20 mouse cellular contexts compared by ENCODE assay signal in the genomic region with DNA sequence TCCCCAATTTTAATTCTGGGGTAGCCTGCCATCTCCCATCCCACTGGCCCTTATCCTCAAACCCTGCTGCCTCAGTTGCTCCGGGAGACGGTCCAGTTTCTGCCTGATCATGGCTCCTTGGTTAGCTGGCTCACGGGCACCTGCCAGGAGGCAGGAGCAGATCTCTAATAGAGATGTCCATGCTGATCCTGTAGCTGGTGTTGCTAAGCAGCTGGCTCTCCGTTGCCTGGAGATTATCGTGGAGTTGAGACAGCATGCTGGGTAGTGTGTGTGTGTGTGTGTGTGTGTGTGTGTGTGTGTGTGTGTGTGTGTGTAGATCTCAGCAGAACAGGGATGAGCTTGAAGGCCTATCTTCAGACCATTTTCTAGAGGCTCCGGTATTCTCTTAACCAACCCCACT.
DNase-seq lines count a peak whose midpoint lies in the region; ATAC-seq lines count a peak whose summit lies in the region.
"Had no signal": no experiment of that assay in that cellular context is flagged by ENCODE, and none has a peak within 500 bp of the region (broad histone marks: within the 10 kb centered on the region; RNA-seq: fewer than 3 reads in every experiment).

No protein-coding gene starts in this region.

- peaks cover 6% of the 10 kb centered on the region for H3K4me1 ChIP-seq in forebrain, embryonic 15.5 days
- peaks cover 5% of the 10 kb centered on the region; the same call in 1 of the 2 replicates for H3K4me1 ChIP-seq in forebrain, embryonic 12.5 days
- peaks cover 3% of the 10 kb centered on the region; the same call in 1 of the 2 replicates for H3K4me1 ChIP-seq in midbrain, embryonic 11.5 days (ENCODE audit: control insufficient read depth, insufficient read depth, low read length)
- peaks cover 17% of the 10 kb centered on the region for H3K4me1 ChIP-seq in heart, embryonic 12.5 days (replicated peaks)
- H3K4me1 ChIP-seq: forebrain, embryonic 10.5 days; neural tube, embryonic 13.5 days had no signal

- no peaks in the 10 kb centered on the region for H3K9me3 ChIP-seq in forebrain, embryonic 15.5 days
- H3K9me3 ChIP-seq in forebrain, embryonic 12.5 days, result no peaks in the 10 kb centered on the region
- H3K9me3 ChIP-seq in midbrain, embryonic 11.5 days (ENCODE audit: control insufficient read depth, low read length), result no peaks in the 10 kb centered on the region
- peaks cover 9% of the 10 kb centered on the region; the same call in 1 of the 2 replicates for H3K9me3 ChIP-seq in heart, embryonic 12.5 days (replicated peaks)
- H3K9me3 ChIP-seq: embryonic facial prominence, embryonic 15.5 days; neural tube, embryonic 13.5 days had no signal

- H3K9ac ChIP-seq in forebrain, embryonic 15.5 days (replicated peaks), result no peak overlapping the region
- no peak overlapping the region for H3K9ac ChIP-seq in forebrain, embryonic 12.5 days
- no peak overlapping the region for H3K9ac ChIP-seq in midbrain, embryonic 11.5 days (ENCODE audit: low read length)
- H3K9ac ChIP-seq in heart, embryonic 12.5 days, result no peak overlapping the region
- H3K9ac ChIP-seq: embryonic facial prominence, embryonic 15.5 days; lung, embryonic 14.5 days; neural tube, embryonic 13.5 days had no signal

- no peak overlapping the region for H3K4me3 ChIP-seq in forebrain, embryonic 15.5 days
- H3K4me3 ChIP-seq in forebrain, embryonic 12.5 days (replicated peaks), result no peak overlapping the region
- no peak overlapping the region for H3K4me3 ChIP-seq in midbrain, embryonic 11.5 days (ENCODE audit: low read depth, low read length)
- H3K4me3 ChIP-seq in heart, embryonic 12.5 days, result no peak overlapping the region
- H3K4me3 ChIP-seq: embryonic facial prominence, embryonic 15.5 days; forebrain, embryonic 10.5 days; neural tube, embryonic 13.5 days had no signal

- H3K27ac ChIP-seq in forebrain, embryonic 15.5 days (replicated peaks), result peak overlapping the region; percentile 39; the same call in 1 of the 2 replicates
- H3K27ac ChIP-seq in forebrain, embryonic 12.5 days, result no peak overlapping the region
- no peak overlapping the region for H3K27ac ChIP-seq in midbrain, embryonic 11.5 days (ENCODE audit: low read depth, low read length)
- H3K27ac ChIP-seq in heart, embryonic 12.5 days (ENCODE audit: poor library complexity, severe bottlenecking), result no peak overlapping the region
- H3K27ac ChIP-seq: embryonic facial prominence, embryonic 15.5 days; forebrain, embryonic 10.5 days; neural tube, embryonic 13.5 days had no signal

- intact Hi-C loops in gastrocnemius, postnatal 36 days (cut with DNase I), result no loop called here

- H3K27me3 ChIP-seq in forebrain, embryonic 15.5 days, result no peaks in the 10 kb centered on the region
- H3K27me3 ChIP-seq in forebrain, embryonic 12.5 days, result no peaks in the 10 kb centered on the region
- no peaks in the 10 kb centered on the region for H3K27me3 ChIP-seq in midbrain, embryonic 11.5 days (ENCODE audit: control insufficient read depth, insufficient read depth, low read length)
- H3K27me3 ChIP-seq in heart, embryonic 12.5 days (replicated peaks), result no peaks in the 10 kb centered on the region
- H3K27me3 ChIP-seq: CH12.LX; embryonic facial prominence, embryonic 15.5 days; neural tube, embryonic 13.5 days had no signal

- peak; percentile 61 for DNase-seq in layer of hippocampus, adult 9-11 months
- no peak for DNase-seq in layer of hippocampus, adult 18-20 months (ENCODE audit: low spot score in 2 of 2)
- DNase-seq in midbrain, embryonic 11.5 days (ENCODE audit: low spot score, missing footprints), result no peak
- DNase-seq in retina, adult 2 months (ENCODE audit: low read depth, low spot score), result peak; percentile 39
- no peak for DNase-seq in gastrocnemius, postnatal 36 days
- DNase-seq: adrenal gland, postnatal 25 days; cerebellum, adult 9-11 months; kidney, adult 11 months; kidney, postnatal 10 days; lung, embryonic 14.5 days; right cerebral cortex, adult 18-20 months; spleen, adult 18-20 months; thymus, adult 18-20 months had no signal

- WGBS in forebrain, embryonic 15.5 days, result 84% methylated on average over 6 of the region's 6 CpGs
- WGBS in forebrain, embryonic 12.5 days, result 93% methylated on average over 6 of the region's 6 CpGs
- 62% methylated on average over 6 of the region's 6 CpGs for WGBS in midbrain, embryonic 11.5 days
- WGBS in heart, embryonic 12.5 days, result 88% methylated on average over 6 of the region's 6 CpGs

- no peaks in the 10 kb centered on the region for H3K36me3 ChIP-seq in forebrain, embryonic 15.5 days
- no peaks in the 10 kb centered on the region for H3K36me3 ChIP-seq in forebrain, embryonic 12.5 days (replicated peaks)
- no peaks in the 10 kb centered on the region for H3K36me3 ChIP-seq in midbrain, embryonic 11.5 days (ENCODE audit: control insufficient read depth, insufficient read depth, low read length)
- peaks cover 3% of the 10 kb centered on the region for H3K36me3 ChIP-seq in heart, embryonic 12.5 days
- H3K36me3 ChIP-seq: embryonic facial prominence, embryonic 15.5 days; forebrain, embryonic 10.5 days; neural tube, embryonic 13.5 days had no signal

- no peak overlapping the region for H3K4me2 ChIP-seq in forebrain, embryonic 15.5 days (replicated peaks)
- H3K4me2 ChIP-seq in forebrain, embryonic 12.5 days, result no peak overlapping the region
- no peak overlapping the region for H3K4me2 ChIP-seq in midbrain, embryonic 11.5 days
- no peak overlapping the region for H3K4me2 ChIP-seq in heart, embryonic 12.5 days
- H3K4me2 ChIP-seq: embryonic facial prominence, embryonic 15.5 days; lung, embryonic 14.5 days; neural tube, embryonic 13.5 days had no signal

- ATAC-seq in forebrain, embryonic 15.5 days (replicated peaks), result no peak
- ATAC-seq in forebrain, embryonic 12.5 days (ENCODE audit: low FRiP score), result no peak
- ATAC-seq in midbrain, embryonic 11.5 days (ENCODE audit: low FRiP score), result peak; percentile 64; the same call in 1 of the 2 replicates
- no peak for ATAC-seq in heart, embryonic 12.5 days (ENCODE audit: insufficient number of reproducible peaks, low FRiP score)

Comparison
In these comparisons a context has a peak if more than half of its experiments do, and no peak if none do; other contexts are left out.
1. DNase-seq: peak in layer of hippocampus, adult 9-11 months (single experiment) and retina, adult 2 months (single experiment); none in layer of hippocampus, adult 18-20 months (0 of 2), midbrain, embryonic 11.5 days (single experiment) and gastrocnemius, postnatal 36 days (0 of 2).